Mouse (Mus musculus): ENCODE measurements at regions not wholly inside any gene's neighbourhood (a gene's known extent, or its start where the extent isn't known, plus 50 kb on each side); places are given as distances from the start of the nearest gene placed in this dataset.

DNA sequence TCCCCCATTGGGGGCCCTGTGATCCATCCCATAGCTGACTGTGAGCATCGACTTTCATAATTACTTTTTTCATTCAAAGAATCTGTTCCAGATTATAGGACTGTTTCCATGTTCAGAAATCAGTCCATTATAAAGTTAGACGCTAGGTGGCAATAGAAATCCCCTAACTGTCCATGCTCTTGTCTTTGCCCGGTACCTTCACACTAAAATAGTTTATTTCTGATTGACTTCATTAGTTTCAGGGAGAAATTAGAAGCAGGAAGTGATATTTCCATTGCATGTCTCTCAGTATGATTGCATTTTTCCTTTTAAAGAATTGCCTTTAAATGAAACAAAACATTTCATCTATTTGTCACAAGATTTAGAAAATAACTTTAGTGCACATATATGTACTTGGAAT is 131.7 kb downstream of the Fbxo8 start:
- DNase-seq: peak; percentile 3

DNA sequence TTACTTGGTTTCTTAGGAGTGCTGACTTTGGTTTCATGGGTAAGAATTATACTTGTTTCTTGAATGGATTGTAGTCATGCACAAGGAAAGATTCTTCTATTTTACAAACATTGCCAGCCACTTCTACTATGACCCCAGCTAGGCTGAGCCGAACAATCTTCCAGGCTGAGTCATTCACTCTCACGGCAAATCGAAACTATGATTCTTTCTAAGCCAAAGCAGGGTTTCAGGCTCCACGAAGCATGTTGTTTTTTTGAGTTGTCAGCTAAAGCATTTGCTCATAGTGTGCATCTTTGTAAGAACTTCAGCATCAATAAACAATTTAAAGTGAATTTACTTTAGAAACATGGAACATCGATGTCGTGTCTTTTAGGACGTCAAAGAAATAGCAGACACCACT is 133.5 kb downstream of the Fbxo8 start:
- no peak for DNase-seq

DNA sequence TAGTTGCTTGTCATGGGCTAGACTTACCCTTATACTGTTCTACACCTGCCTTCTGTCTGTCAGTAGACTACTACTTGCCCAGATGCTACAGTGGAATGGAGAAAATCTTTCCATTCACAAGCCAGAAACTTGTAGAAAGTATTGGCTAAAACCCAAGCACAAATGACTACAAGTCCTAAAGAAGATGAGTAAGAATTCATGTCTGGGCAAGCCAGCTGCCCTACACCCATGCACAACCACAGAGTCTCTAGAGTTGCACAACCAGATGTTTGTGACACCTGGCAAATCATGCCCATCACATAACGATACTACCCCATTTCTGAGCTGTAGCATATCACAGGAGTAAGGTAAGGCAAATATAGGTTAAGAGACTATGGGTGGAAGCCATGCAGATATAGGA is 144.5 kb downstream of the Fbxo8 start:
- DNase-seq: no peak

DNA sequence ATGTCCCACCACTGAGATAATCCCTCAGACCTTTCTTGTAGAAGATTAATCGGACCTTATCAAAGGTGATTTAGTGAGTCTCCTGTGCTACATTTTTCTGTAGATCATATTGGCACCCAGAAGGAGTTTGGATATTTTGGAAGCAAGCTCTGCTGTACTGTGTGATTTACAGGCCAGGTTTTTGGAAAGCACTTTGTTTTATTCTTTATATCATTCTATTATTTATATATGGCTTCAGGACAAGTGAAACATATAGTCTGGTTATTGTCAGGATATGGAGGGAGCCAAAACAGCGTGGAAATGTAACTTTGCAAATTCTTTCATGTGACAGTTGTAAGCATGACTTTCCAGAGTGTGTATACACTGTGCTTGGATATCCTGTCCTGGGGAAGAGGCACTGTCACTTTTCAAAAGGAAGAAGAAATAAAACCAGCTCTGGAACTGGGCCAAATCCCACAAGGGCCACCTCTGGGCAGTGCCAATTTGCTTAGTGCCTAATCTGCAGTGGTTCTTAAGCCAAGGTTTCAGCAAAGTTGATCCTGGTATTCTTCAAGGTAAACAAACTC is 149.8 kb downstream of the Fbxo8 start:
- no peak for DNase-seq

DNA sequence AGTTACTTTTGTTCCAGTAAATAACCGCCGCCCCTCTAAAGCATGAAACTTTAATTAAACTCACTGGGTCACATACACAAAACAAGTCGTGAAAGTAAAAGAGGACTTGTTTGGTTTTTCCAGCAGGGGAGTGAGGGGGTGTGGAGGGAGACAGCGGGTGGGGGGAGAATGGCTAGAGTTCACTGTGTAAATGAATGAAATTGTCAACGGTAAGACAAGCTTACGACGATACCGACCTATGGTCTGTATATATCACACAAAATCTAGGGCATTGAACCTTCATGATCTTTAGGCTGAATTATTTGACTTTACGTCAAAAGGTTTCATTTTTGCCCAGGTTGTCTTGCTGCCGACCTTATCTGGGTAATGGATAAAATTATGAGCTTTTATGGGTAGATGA is 155.5 kb downstream of the Fbxo8 start:
- no peak for DNase-seq

DNA sequence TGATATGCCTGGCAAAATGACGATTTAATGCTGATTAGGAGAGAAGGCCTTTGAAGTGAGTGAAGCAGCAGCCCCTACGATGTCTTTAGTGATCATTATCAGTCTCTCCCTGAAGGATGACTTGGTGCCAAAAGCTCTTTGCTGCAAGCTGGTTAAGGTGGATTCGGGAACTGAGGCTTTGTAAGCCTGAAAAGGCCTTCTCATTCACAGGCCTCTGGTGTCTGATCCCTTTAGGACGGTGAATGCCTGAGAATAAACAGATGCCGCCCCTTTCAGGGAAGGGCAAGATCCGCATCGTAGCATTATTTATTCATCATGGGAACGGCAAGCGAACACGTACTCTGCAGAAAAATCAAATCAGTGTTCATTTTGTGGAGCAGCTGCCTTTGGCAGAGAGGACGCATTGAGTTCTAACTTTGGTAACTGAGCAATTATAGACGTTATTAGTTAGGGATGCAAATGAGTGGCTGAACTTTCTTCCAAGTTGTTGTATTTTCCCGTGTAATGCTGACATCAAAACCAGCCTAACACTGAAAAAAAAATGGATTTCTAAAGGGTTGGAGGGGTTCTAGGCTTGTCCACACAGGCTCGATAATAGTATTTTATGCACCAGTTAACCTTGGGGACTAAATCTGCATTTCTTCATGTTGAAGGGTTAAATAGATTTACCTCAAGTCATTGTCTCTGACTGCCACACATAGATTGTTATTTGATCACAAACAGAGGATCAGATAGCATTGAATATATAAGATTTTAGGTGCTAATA is 156.2 kb downstream of the Fbxo8 start:
- no peak for DNase-seq

DNA sequence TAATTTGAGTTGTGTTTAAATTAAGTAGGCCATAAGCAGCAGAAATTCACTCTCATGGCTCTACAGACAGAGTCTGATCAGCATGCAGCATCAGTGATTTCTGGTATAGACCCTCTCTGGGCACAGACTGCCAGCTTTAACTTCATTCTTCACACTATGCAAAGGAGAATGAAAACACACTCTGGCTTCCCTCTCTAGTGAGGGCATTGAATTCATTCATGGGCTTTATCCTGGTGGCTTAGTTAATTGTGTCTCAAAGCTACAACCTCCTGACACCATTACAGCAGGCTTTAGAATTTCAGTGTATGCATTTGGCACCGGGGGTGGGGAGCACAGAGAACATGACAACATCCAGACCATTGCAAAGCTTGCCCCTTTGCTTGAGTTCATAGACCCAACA is 169.1 kb downstream of the Fbxo8 start:
- no peak for DNase-seq

DNA sequence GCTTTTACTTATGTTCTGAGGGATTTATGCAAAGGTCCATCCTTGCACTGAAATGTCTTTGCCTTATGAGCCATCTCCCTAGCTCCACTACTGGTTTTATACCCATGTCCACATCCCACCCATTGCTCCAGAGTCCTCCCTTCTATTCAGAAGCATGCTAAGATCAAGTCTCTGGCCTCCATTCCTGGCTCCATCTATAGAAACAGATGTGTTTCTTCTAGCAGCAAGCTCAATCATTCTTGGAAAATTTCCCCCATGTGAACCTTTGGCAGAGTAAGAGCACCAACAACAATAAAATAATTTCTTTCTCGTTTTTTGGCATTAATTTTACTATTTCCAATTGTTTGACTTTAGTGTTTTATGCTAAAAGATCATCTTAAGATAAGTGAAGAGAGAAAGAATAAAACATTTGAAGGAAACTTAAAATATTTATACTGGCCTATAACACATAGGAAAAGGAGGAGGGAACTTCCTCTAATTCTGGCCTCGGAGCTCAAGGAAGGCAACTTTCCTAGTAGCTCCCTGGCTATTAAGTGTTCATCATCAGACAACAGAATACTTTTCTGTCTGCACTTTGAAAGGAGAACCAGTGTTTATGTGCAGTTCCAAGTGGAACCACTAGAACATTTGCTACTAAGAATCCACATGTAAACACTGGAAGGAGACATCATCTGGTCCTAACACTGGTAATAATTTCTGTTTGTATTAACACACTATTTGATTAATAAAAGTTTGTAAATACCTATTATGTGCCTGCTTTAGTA is 171.8 kb downstream of the Fbxo8 start:
- no peak for DNase-seq

DNA sequence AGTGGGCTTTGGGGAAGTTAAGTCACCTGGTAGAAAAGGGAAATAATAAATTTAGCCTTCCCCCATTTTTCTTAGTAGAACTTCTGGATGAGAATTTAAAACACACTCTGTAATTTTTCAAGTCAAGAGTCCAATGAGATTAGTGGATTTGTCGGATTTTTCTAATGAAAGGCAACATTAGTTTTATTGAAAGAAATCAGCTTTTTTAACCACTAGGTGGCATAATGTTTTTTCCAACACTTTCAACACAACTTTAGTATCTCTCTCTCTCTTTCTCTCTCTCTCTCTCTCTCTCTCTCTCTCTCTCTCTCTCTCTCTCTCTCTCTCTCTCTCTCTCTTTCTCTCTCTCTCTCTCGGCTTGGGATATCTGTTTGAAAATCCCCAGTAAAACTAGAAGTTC is 173.7 kb downstream of the Fbxo8 start:
- no peak for DNase-seq

DNA sequence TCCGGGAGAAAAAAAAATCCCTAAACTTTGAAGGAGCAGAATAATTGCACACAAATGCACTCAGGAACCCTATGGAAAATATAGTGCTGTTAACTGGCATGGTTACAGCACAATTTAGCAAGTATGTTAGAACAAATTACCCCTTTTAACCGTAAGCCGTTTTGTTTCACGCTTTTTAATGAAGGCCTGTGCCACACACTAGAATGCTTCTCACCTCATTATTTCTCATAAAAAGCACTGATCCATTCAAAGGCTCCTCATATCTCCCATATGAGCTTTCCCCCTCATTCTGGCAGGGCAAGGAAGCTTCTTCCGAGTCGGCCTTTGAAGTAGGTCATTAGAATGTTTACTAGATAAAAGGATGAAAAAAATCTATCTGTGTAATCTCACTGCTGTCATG is 182.4 kb downstream of the Fbxo8 start:
- no peak for DNase-seq

DNA sequence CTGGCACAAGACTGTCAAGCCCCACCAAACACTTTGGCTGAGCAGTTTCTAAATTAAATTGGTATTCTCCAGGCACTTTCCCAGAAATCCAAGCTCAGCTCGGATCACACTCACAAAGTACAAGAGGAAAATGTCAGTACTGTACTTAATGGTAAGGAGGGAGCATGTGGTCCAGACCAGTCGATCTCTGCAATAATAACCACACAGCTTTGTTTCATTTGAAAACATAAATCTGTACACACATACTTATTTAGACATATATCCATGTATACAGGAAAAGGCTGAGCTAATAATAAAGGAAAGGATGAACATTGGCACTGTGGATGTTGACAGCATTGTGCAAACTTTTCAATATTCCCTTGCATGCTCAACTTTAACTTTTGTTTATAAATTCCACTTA is 184.1 kb downstream of the Fbxo8 start:
- no peak for DNase-seq

DNA sequence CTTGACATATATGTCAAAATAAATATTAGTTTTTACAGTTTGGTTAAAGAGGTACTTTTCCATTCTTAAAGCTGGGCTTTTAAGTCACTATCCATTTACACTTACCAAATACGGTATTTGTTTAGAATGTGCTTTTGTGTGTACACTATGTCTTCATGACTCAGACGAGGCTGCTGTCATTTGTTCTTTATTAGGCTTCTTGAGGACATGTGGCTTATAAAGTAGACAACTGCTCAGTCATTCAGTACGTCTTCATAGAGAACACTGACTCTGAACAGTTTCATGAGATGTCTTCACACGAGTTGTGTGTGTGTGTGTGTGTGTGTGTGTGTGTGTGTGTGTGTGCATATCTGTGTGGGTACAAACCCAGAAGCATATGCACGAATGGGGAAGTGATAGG is 216.1 kb downstream of the Fbxo8 start:
- no peak for DNase-seq

DNA sequence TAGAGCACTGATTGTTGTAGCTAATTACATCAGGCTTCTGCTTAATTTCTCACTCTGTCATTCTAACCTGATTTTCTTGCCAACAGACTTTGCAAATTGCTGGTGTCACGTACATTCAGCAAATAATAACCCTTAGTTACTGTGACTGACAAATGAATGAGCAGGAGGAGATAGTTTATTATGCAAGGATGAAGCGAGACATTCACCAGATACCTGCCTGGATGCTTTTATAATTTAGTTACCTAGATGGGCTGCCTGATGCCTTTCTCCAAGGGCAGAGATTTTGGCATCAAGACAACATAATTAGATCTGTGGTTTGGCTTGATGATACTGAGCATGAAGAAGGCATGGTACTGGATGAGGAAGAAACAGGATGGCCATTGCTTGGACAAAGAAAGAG is 233.6 kb downstream of the Fbxo8 start:
- no peak for DNase-seq

DNA sequence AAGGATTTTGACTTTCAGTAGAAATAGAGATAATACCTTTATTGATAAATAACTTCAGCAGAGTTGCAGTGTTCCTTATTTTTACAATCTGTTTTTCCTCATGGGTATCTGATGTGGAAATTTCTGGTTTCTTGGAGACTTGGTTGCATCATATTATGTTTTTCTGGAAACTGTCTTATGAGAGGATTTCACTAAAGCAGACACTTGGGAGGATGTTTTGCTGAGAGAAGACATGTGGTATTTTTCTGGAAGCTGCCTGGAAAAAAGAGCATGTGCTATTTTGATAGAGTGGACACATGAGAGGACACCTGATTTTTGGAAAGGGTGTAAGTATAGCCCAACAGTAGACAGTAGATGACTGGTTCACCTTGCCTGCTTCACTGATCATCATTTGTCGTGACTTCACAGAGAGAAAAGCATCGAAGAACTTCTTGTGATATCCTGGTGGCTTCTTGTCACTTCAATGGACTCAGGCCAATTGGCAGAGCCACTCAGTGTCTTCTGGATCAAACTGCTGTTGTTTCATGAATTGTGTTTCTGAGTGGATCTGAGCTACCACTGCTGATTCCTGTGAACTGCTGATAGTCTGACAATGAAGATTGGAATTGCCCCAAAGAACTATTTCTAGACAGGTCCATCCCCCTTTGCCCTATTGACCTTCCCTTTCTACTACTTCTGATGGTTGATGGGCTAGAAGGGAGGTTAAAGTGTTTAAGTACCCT is 238.8 kb downstream of the Fbxo8 start:
- no peak for DNase-seq

DNA sequence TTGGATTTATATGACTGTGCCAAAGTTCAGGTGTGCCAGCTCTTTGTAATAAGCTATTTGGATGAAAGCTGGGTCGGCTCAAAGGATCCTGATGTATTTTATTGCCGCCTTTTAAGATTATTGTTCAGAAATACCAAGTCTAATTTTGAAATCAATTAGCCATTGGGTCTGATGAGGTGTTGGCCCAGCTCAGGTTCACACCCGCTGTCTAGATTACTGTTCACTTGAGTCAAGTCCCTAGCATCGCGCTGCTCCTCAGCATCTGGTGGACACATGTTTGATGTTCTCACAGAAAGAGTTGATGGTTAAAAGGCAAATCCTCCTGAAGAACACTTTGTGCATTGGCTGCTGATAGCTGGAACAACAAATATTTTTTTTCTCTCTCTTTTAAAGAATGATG is 281.8 kb downstream of the Fbxo8 start:
- DNase-seq: no peak

DNA sequence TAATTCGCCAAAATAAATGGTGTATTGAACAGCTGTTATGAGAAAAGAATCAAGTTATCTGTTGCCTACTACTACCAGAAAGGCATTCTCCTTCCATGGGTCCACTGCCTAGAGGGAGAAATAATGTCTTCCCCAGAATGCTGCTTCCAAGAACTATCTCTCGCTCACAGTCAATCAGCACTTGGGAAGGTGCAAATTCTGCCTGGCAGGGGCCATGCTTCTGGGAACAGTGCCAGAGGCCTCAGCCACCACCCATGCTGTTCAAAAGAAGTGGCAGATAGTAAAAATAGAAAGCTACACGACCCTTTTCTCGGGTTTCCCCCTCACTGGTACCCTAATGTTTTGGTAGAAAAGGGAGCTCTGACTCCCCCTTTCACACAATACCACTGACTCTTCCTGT is 282.2 kb downstream of the Fbxo8 start:
- no peak for DNase-seq

DNA sequence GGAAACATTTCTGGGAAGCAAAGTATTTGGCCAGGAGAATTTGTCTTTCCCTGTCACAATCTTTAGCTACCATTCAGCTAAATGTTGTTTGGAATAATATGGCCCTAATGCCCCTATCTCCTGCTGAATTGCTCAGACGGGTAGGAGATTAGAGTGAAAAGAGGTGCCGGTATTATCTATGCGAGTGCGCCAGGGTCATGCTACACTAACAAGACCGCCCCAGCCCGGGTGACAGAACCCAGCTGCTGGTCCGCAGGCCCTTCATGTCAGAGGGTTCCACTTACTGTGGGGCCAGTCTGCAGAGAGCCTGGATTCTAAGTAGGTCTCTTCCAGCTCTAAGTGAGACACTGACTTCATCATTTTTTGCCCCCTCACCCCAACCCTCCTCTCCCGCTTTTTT is 332.6 kb downstream of the Fbxo8 start:
- DNase-seq: no peak

DNA sequence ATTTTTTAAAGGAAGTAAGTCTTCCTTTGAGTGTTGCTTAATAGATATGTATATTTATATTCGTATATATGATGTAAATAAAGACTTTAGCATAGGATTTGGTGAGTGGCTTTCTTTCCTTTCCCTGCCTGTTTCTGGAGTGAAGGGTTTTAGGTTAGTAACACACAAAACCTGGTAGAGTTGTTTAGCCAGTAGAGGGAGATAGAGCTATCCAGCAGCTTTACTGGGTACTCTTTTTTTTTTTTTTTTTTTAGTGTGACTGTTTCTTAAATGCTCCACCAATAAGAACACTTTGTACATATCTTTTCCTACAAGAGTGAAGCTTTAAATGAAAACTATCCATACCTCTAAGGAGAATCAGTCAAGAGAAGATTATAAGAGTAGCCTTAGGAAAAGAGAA is 333.3 kb downstream of the Fbxo8 start:
- no peak for DNase-seq

DNA sequence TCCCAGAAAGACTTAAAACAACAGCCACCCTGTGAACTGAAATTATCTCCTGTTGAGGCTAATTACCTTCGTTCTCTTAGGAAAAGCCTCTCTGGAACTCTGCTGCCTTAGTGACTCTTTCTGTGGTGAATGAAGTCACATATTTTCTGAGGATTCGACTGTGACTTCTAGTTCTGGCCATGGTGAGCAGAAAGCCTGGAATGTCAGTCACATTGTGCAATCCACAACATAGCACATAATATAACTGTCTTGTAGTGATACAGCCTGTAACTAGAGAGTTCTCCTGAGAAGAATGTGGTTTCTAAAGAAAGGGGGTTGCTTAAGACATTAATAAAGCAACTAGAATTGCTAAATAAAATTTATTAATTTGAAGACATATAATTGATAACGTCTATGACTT is 342.7 kb downstream of the Fbxo8 start:
- DNase-seq: no peak

DNA sequence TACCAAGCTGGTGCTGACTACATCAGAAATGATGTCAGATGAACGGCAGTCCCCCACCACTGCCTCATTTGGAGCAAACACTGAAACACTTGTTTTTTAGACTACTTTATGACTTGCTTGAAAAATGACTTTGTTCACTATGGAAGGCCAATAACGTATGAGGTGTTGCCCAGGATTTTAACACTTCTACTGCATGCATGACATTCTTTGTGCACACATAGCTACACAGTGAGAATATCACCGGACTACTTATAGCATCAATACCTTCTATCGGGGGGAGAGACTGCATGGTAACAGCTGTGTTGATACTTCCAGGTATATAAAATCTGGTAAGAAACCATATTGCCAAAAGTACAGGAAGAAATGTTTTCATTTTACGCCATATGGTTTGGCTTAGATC is 364.5 kb downstream of the Fbxo8 start:
- no peak for DNase-seq

DNA sequence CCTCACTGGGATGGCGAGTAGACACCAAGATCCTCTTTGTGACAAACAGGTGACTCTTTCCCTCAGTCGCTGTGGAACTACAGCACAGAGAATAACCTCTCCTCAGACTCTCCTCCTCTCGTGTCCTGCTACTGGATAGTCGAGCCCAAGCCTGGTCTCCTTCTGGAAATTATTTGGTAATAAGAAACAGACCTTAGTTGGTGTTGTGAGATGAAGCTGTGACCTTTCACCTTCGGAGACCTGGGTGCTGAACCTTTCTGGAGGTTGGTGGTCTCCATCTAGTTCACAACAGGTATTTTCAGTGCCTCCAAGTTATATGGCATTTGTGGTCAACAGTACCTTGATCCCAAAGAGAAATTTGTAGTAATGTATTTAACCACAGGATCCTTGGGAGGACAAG is 365.1 kb downstream of the Fbxo8 start:
- no peak for DNase-seq

DNA sequence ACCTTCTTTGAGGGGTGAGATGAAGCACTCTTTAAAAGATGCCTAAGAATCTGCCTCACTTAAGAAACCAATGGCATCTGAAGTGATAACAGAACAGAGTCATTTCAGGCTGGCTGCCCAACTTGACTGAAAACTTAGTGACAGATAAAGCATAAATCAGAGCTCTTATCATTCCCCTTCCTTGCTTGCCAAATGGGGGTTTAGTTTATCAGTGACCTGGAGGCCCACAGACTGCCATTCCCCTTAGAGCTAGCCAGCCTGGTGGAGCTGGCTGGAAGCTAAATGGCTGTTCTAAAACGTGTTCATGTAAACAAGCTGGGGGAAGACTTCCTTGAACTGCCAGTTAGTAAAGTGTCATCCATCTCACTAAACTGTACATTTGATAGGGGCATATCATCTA is 373.8 kb downstream of the Fbxo8 start:
- DNase-seq: no peak

DNA sequence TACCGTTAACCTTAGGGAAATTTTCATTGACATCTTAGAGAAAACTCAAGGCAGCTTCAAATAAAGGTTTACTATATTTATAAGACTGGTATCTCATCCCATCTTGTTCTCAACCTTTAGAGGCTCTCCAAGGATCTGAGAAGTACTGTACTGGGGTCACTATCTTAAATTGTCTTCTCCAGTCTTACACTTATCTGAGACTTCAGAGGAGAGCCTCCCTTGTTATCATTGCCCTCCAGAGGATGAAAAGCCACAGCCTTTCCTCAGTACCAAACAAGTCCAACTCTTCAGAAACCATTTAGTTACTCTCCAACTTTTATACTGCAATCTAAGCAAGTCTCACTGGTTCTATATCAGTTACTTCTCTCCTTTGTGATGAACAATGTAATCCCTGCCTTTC is 376.3 kb downstream of the Fbxo8 start:
- no peak for DNase-seq

DNA sequence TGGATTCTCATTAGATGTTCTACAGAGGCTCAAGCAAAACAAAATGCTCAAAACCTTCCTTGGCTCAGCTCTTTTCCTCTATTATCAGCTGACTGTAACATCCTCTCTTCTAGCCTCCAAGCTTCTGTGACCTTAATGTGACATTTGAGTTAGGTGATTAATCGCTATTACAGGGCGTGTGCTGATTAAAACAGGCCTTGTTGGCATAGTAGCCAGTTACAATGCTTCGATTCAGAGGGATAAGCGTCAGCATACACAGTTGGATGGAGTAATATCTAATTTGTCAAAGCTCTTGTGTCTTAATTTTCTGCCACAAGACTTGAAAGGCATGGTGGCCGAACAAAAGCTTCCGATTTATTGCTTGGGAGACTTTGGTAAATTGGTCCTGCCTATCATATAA is 378.2 kb downstream of the Fbxo8 start:
- DNase-seq: no peak

All from kidney, adult 9 months (tissue).